Mouse (Mus musculus) G1E (cell line): ENCODE data around the gene Tespa1.

Source experiments
- CTCF ChIP-seq: IDR thresholded peaks from 2 replicates; pipeline ENCODE4 v1.5.1; 2012; ENCODE audit warnings: low read depth, low read length, inconsistent platforms, mixed read lengths
- GATA1 ChIP-seq: IDR thresholded peaks from 2 replicates; pipeline ENCODE4 v1.6.1; 2012; ENCODE audit warnings: borderline replicate concordance, low read length, inconsistent platforms, mixed read lengths
- TAL1 ChIP-seq: conservative IDR thresholded peaks from 2 replicates; pipeline ENCODE4 v1.6.1; 2012; ENCODE audit warnings: low read depth, low read length, inconsistent platforms, mixed read lengths

GRCm38 (mm10) chr10:130363438-130364164 lies 40.9 kb downstream of the Tespa1 start:
- TF ChIP-seq CTCF (no peak), GATA1 (no peak), TAL1 (no peak)
